In the genomic region with DNA sequence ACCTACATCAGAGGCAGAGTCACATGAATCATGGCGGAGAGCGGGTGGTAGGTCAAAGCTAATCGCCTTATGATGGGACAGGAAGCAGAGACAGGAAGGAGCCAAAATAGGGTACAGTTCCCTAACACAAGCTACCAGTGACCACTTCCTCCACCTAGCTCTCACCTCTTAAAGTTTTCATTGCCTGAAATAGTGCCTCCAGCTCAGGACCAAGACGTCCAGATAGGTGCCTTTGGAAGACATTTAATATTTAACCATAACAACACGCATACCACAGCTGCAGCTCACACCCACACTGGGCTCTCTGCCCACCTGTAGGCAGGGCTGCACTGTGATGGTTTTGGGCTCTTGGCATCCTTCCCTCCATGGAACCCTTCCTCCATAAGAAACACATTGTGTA, we compare ENCODE assay signal across 14 mouse cellular contexts. TPM values are rescaled to one million over a fixed set of nuclear protein-coding genes. Genes with fewer than 3 reads are reported as not detected.
A peak's percentile ranks its signal among the peaks of the same experiment; 100 is the strongest.
DNase-seq lines count a peak whose midpoint lies in the region; ATAC-seq and TF ChIP-seq lines count a peak whose summit lies in the region.
"Had no signal": no experiment of that assay in that cellular context is flagged by ENCODE, and none has a peak within 500 bp of the region (broad histone marks: within the 10 kb centered on the region; RNA-seq: fewer than 3 reads in every experiment).

No protein-coding gene starts in this region.

- intact Hi-C loops in left cerebral cortex, postnatal 4 days (cut with DNase I): no loop called here

- H3K27ac ChIP-seq in lung, embryonic 14.5 days (ENCODE audit: low read depth): no peak overlapping the region
- H3K27ac ChIP-seq in MEL (ENCODE audit: control insufficient read depth, low read depth, low read length): no peak overlapping the region
- no peak overlapping the region for H3K27ac ChIP-seq in midbrain, embryonic 16.5 days (ENCODE audit: low read length)
- H3K27ac ChIP-seq: intestine, embryonic 15.5 days; neural tube, embryonic 13.5 days had no signal

- peak; percentile 24 for DNase-seq in lung, embryonic 14.5 days
- DNase-seq in lung, adult 2 months: no peak
- peak; percentile 56 for DNase-seq in MEL (ENCODE audit: low read depth, low spot score)
- no peak for DNase-seq in gastrocnemius, adult 8-10 months (ENCODE audit: low spot score in 2 of 2)
- no peak for DNase-seq in left cerebral cortex, postnatal 4 days
- DNase-seq: cerebellum, adult 18-20 months; gastrocnemius, postnatal 14 days; right cerebral cortex, postnatal 14 days had no signal

- no peak for TF ChIP-seq CTCF in lung, embryonic 14.5 days (IDR thresholded peaks at IDR 0.05; ENCODE audit: low read depth)
- TF ChIP-seq CTCF in lung, adult 2 months (IDR thresholded peaks at IDR 0.05; ENCODE audit: insufficient read depth, low read length): no peak
- no peak for TF ChIP-seq CTCF in MEL (IDR thresholded peaks at IDR 0.05 in 2 of 3, conservative IDR thresholded peaks at IDR 0.05 in 1 of 3; ENCODE audit: control insufficient read depth in 1 of 3, insufficient read depth in 1 of 3, low read depth in 2 of 3, low read length in 3 of 3, poor library complexity in 1 of 3, severe bottlenecking in 1 of 3)

- WGBS in lung, embryonic 14.5 days: 59% methylated on average over 5 of the region's 5 CpGs
- 30% methylated on average over 5 of the region's 5 CpGs for WGBS in lung, adult 2 months
- WGBS in midbrain, embryonic 16.5 days: 92% methylated on average over 5 of the region's 5 CpGs

- H3K4me2 ChIP-seq in lung, embryonic 14.5 days: no peak overlapping the region
- no peak overlapping the region for H3K4me2 ChIP-seq in midbrain, embryonic 16.5 days (ENCODE audit: low read length)
- H3K4me2 ChIP-seq: intestine, embryonic 15.5 days; liver, embryonic 11.5 days; neural tube, embryonic 13.5 days had no signal

- peak; percentile 6 to 31; a peak in 2 of 4 replicates for TF ChIP-seq EP300 in MEL (IDR thresholded peaks at IDR 0.05; ENCODE audit: low read depth in 1 of 2, low read length in 2 of 2)

- H3K79me2 ChIP-seq in MEL (ENCODE audit: control insufficient read depth, insufficient read depth, low read length, poor library complexity): no peaks in the 10 kb centered on the region

- TF ChIP-seq POLR2A in lung, adult 2 months (IDR thresholded peaks at IDR 0.05; ENCODE audit: borderline replicate concordance, extremely low read depth, low read depth, low read length): no peak
- no peak for TF ChIP-seq POLR2A in MEL (IDR thresholded peaks at IDR 0.05; ENCODE audit: control insufficient read depth in 1 of 2, insufficient read depth in 1 of 2, low read depth in 1 of 2, low read length in 2 of 2, poor library complexity in 1 of 2)

- H3K36me3 ChIP-seq in lung, embryonic 14.5 days (ENCODE audit: insufficient read depth): no peaks in the 10 kb centered on the region
- H3K36me3 ChIP-seq in MEL (ENCODE audit: control insufficient read depth in 1 of 2, insufficient read depth in 2 of 2, low read length in 2 of 2): peaks cover 0 to 41% of the 10 kb centered on the region in 2 experiments; a peak in 2 of 4 replicates
- H3K36me3 ChIP-seq in midbrain, embryonic 16.5 days (ENCODE audit: control insufficient read depth, insufficient read depth, low read length): no peaks in the 10 kb centered on the region
- H3K36me3 ChIP-seq: intestine, embryonic 15.5 days; neural tube, embryonic 13.5 days had no signal

- H3K4me3 ChIP-seq in lung, embryonic 14.5 days (ENCODE audit: low read depth, low read length): no peak overlapping the region
- H3K4me3 ChIP-seq in lung, adult 2 months (replicated peaks; ENCODE audit: extremely low read depth, low read depth, low read length): no peak overlapping the region
- no peak overlapping the region for H3K4me3 ChIP-seq in MEL (ENCODE audit: control insufficient read depth in 1 of 2, insufficient read depth in 1 of 2, low read depth in 2 of 2, low read length in 2 of 2)
- no peak overlapping the region for H3K4me3 ChIP-seq in midbrain, embryonic 16.5 days (ENCODE audit: low read depth, low read length)
- H3K4me3 ChIP-seq: intestine, embryonic 15.5 days; neural tube, embryonic 13.5 days had no signal

- H3K9ac ChIP-seq in lung, embryonic 14.5 days: no peak overlapping the region
- H3K9ac ChIP-seq in MEL (ENCODE audit: control insufficient read depth, low read depth, low read length, poor library complexity, severe bottlenecking): no peak overlapping the region
- no peak overlapping the region for H3K9ac ChIP-seq in midbrain, embryonic 16.5 days (ENCODE audit: low read depth, low read length)
- H3K9ac ChIP-seq: intestine, embryonic 15.5 days; neural tube, embryonic 13.5 days had no signal

- ATAC-seq in lung, embryonic 14.5 days (ENCODE audit: insufficient read depth): no peak
- peak; percentile 60 for ATAC-seq in inflammation-experienced regulatory T-cells, adult 6 months
- ATAC-seq in monocyte, adult 5-6 weeks (replicated peaks; ENCODE audit: insufficient number of reproducible peaks, low FRiP score, low TSS enrichment, poor library complexity, severe bottlenecking): peak; percentile 80
- ATAC-seq in midbrain, embryonic 16.5 days: no peak
- ATAC-seq: intestine, embryonic 15.5 days had no signal

- no peaks in the 10 kb centered on the region for H3K27me3 ChIP-seq in lung, embryonic 14.5 days (ENCODE audit: insufficient read depth, low read length)
- H3K27me3 ChIP-seq in MEL (ENCODE audit: control insufficient read depth in 1 of 2, insufficient read depth in 2 of 2, low read length in 2 of 2): no peaks in the 10 kb centered on the region
- no peaks in the 10 kb centered on the region for H3K27me3 ChIP-seq in midbrain, embryonic 16.5 days (ENCODE audit: control insufficient read depth, insufficient read depth, low read depth, low read length)
- H3K27me3 ChIP-seq: intestine, embryonic 15.5 days; neural tube, embryonic 13.5 days had no signal

- H3K4me1 ChIP-seq in lung, embryonic 14.5 days (ENCODE audit: insufficient read depth): no peaks in the 10 kb centered on the region
- no peaks in the 10 kb centered on the region for H3K4me1 ChIP-seq in lung, adult 2 months (ENCODE audit: control insufficient read depth, insufficient read depth, low read length)
- peaks cover 27 to 44% of the 10 kb centered on the region in 2 experiments for H3K4me1 ChIP-seq in MEL (ENCODE audit: control insufficient read depth in 1 of 2, insufficient read depth in 2 of 2, low read length in 2 of 2)
- H3K4me1 ChIP-seq in midbrain, embryonic 16.5 days (ENCODE audit: control insufficient read depth, insufficient read depth, low read length): no peaks in the 10 kb centered on the region
- H3K4me1 ChIP-seq: intestine, embryonic 15.5 days; neural tube, embryonic 13.5 days had no signal

- no peak for TF ChIP-seq RAD21 in MEL (IDR thresholded peaks at IDR 0.05; ENCODE audit: low read depth, low read length)

- no peaks in the 10 kb centered on the region for H3K9me3 ChIP-seq in lung, embryonic 14.5 days (ENCODE audit: low read depth, low read length)
- no peaks in the 10 kb centered on the region for H3K9me3 ChIP-seq in MEL (replicated peaks; ENCODE audit: insufficient read depth, low read length)
- H3K9me3 ChIP-seq in midbrain, embryonic 16.5 days (replicated peaks; ENCODE audit: control insufficient read depth, low read length, poor library complexity, severe bottlenecking): no peaks in the 10 kb centered on the region
- H3K9me3 ChIP-seq: intestine, embryonic 15.5 days; neural tube, embryonic 13.5 days had no signal

TF ChIP-seq in MEL, 35 proteins besides CTCF, POLR2A, EP300 and RAD21 (continues in another document):
- TF ChIP-seq NELFE (IDR thresholded peaks at IDR 0.05; ENCODE audit: low read depth, low read length) (no peak), MAX (IDR thresholded peaks at IDR 0.05; ENCODE audit: low read length) (no peak), ZKSCAN1 (IDR thresholded peaks at IDR 0.05; ENCODE audit: low read depth, low read length) (no peak), CHD2 (IDR thresholded peaks at IDR 0.05; ENCODE audit: low read length) (no peak), BHLHE40 (IDR thresholded peaks at IDR 0.05; ENCODE audit: borderline replicate concordance, low read depth, low read length) (0 out of 2 replicates have a peak, but pooled peaks have one; percentile 21), MXI1 (IDR thresholded peaks at IDR 0.05; ENCODE audit: low read depth, low read length) (peak; percentile 37), ELF1 (IDR thresholded peaks at IDR 0.05; ENCODE audit: low read depth, low read length) (no peak), TCF12 (IDR thresholded peaks at IDR 0.05; ENCODE audit: low read depth, low read length) (peak; percentile 26; the same call in 1 of the 2 replicates), USF2 (IDR thresholded peaks at IDR 0.05; ENCODE audit: borderline replicate concordance in 1 of 2, insufficient read depth in 1 of 2, low read depth in 1 of 2, low read length in 2 of 2) (no peak), MYB (IDR thresholded peaks at IDR 0.05; ENCODE audit: low read depth, low read length) (no peak), CHD1 (IDR thresholded peaks at IDR 0.05; ENCODE audit: low read depth, low read length) (no peak), UBTF (IDR thresholded peaks at IDR 0.05; ENCODE audit: borderline replicate concordance, insufficient read depth, low read depth, low read length) (no peak), MYC (IDR thresholded peaks at IDR 0.05; ENCODE audit: low read depth, low read length) (no peak), MAZ (IDR thresholded peaks at IDR 0.05; ENCODE audit: low read depth, low read length) (no peak), MAFK (IDR thresholded peaks at IDR 0.05; ENCODE audit: borderline replicate concordance, low read depth, low read length) (no peak), USF1 (IDR thresholded peaks at IDR 0.05; ENCODE audit: low read depth, low read length) (no peak), JUND (IDR thresholded peaks at IDR 0.05; ENCODE audit: low read depth, low read length) (no peak), POLR2AphosphoS2 (IDR thresholded peaks at IDR 0.05; ENCODE audit: low read length) (no peak), ETS1 (IDR thresholded peaks at IDR 0.05; ENCODE audit: low read depth, low read length) (peak; percentile 73), TBP (IDR thresholded peaks at IDR 0.05; ENCODE audit: low read depth, low read length) (no peak)

RNA-seq across cellular contexts. Expression of gene Rnf130, which starts 27.8 kb away (rescaled TPM):
- polyA plus RNA-seq in lung, embryonic 14.5 days (2014; fragmentation: Nextera tagmentation; extraction: Ambion mirVana): 60.7 and 65.3 TPM in 2 replicates
- 38.9 and 47.4 TPM in 2 replicates for polyA plus RNA-seq in lung, adult 2 months (2012; rRNA removed)
- 78.2 and 81.1 TPM in 2 replicates for total RNA-seq in MEL (2012; rRNA removed)
- polyA plus RNA-seq in MEL (2012; ENCODE audit: insufficient read depth in 1 of 2, insufficient read length in 2 of 2, low read depth in 1 of 2, low replicate concordance in 2 of 2, missing spikeins in 1 of 2): 100 to 1,000 TPM in 1 of 2 experiments, 10 to 100 TPM in 1; 59.5 to 507 TPM
- polyA plus RNA-seq in inflammation-experienced regulatory T-cells, adult 6 months (2017; shearing (Covaris generic)): 1 to 10 TPM; 1.1 to 4.2 (median 3.5) TPM
- total RNA-seq in monocyte, adult 5-6 weeks (2017): 335 to 628 TPM (median 575 TPM) in 3 replicates
- polyA plus RNA-seq in midbrain, embryonic 16.5 days (2015; fragmentation: Nextera tagmentation; extraction: Ambion mirVana): 51.4 and 60.4 TPM in 2 replicates
- 10 to 100 TPM; 49.8 to 57.4 (median 54.4) TPM for total RNA-seq in gastrocnemius, adult 8-10 months (2022)
- 100 to 1,000 TPM; 104 to 106 TPM for total RNA-seq in left cerebral cortex, postnatal 4 days (2021)

Comparison
In these comparisons a context has a peak if more than half of its experiments do, and no peak if none do; other contexts are left out.
1. DNase-seq: peak in lung, embryonic 14.5 days (single experiment) and MEL (single experiment); none in lung, adult 2 months (single experiment), gastrocnemius, adult 8-10 months (0 of 2) and left cerebral cortex, postnatal 4 days (single experiment).
2. ATAC-seq: peak in inflammation-experienced regulatory T-cells, adult 6 months (single experiment) and monocyte, adult 5-6 weeks (single experiment); none in lung, embryonic 14.5 days (single experiment) and midbrain, embryonic 16.5 days (single experiment).